Mouse (Mus musculus): ENCODE measurements around the gene Nup205. TPM values are rescaled to one million over a fixed set of nuclear protein-coding genes. Genes with fewer than 3 reads are reported as not detected.

The Nup205 gene
- polyA plus RNA-seq, 1 experiment from 2014 or later = 23.0 TPM

DNA sequence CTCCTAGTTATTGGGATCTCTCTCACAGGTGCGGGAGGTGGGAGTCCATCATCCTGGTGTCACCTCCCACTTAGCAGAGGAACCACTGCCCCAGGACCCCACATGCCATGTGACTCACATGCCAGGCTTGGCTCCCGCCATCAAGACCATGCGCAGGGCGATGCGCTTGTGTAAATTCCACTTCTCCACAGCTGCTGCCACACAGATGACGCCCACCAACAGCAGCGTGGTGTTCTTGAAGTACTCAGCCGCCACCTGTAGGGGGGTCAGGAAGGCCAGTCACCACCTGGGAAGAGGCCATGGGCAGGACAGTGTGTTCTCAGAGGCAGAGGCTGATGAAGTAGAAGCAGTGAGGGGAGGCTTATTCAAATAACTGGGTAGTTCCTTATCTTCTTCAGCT is 112.5 kb downstream of the Nup205 start:
- Histone ChIP-seq H3K4me3 (ENCODE audit: low read length) (no peak overlapping the region), H3K36me3 (ENCODE audit: control insufficient read depth, insufficient read depth) (no peaks in the 10 kb centered on the region), H3K9ac (ENCODE audit: low read length) (no peak overlapping the region), H3K4me1 (ENCODE audit: control insufficient read depth, insufficient read depth, low read length) (peaks cover 17% of the 10 kb centered on the region), H3K27me3 (ENCODE audit: control insufficient read depth, insufficient read depth, low read length) (no peaks in the 10 kb centered on the region), H3K9me3 (replicated peaks; ENCODE audit: control insufficient read depth, low read length) (no peaks in the 10 kb centered on the region), H3K27ac (ENCODE audit: low read length) (no peak overlapping the region), H3K4me2 (ENCODE audit: low read depth, low read length) (no peak overlapping the region)
- ATAC-seq (replicated peaks; ENCODE audit: extremely low read depth, insufficient read depth, low FRiP score) = no peak
- WGBS = 88% methylated on average over 8 of the region's 8 CpGs

DNA sequence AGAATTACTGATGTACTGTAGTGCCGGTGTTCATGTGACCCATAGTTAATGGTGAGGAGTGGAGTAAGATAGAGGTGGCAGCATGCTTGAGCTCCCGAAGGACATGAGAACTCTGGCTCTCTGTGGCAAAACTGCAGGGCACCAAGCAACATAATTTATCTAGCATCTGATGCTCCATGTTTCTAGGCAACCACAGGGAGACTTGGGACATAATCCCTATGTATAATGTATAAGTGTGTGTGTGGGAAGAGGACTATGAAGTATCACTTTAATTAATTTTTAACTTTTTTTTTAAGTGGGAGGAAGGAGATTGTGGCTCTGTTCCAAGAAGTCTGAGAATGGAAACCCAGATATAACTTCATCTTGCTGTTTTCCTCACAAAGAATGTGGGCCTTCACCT is 117.7 kb downstream of the Nup205 start:
- H3K27ac ChIP-seq (ENCODE audit: low read length) = no peak overlapping the region
- no peak for ATAC-seq (replicated peaks; ENCODE audit: extremely low read depth, insufficient read depth, low FRiP score)
- no peak overlapping the region for H3K4me2 ChIP-seq (ENCODE audit: low read depth, low read length)
- H3K27me3 ChIP-seq (ENCODE audit: control insufficient read depth, insufficient read depth, low read length) = no peaks in the 10 kb centered on the region
- H3K4me1 ChIP-seq (ENCODE audit: control insufficient read depth, insufficient read depth, low read length) = peaks cover 20% of the 10 kb centered on the region
- WGBS = 68% methylated on average over 2 of the region's 2 CpGs
- no peak overlapping the region for H3K9ac ChIP-seq (ENCODE audit: low read length)
- H3K4me3 ChIP-seq (ENCODE audit: low read length) = no peak overlapping the region
- H3K36me3 ChIP-seq (ENCODE audit: control insufficient read depth, insufficient read depth) = no peaks in the 10 kb centered on the region
- no peaks in the 10 kb centered on the region for H3K9me3 ChIP-seq (replicated peaks; ENCODE audit: control insufficient read depth, low read length)

- 0 out of 2 replicates have a peak, but pooled peaks have one; percentile 30 for ATAC-seq (replicated peaks; ENCODE audit: extremely low read depth, insufficient read depth, low FRiP score)
- Histone ChIP-seq H3K4me2 (ENCODE audit: low read depth, low read length) (no peak overlapping the region), H3K36me3 (ENCODE audit: control insufficient read depth, insufficient read depth) (no peaks in the 10 kb centered on the region), H3K27ac (ENCODE audit: low read length) (peak overlapping the region; percentile 20; the same call in 1 of the 2 replicates), H3K9me3 (replicated peaks; ENCODE audit: control insufficient read depth, low read length) (no peaks in the 10 kb centered on the region), H3K27me3 (ENCODE audit: control insufficient read depth, insufficient read depth, low read length) (no peaks in the 10 kb centered on the region), H3K4me3 (ENCODE audit: low read length) (no peak overlapping the region), H3K4me1 (ENCODE audit: control insufficient read depth, insufficient read depth, low read length) (peaks cover 20% of the 10 kb centered on the region), H3K9ac (ENCODE audit: low read length) (no peak overlapping the region)
- WGBS = 52% methylated on average over 2 of the region's 2 CpGs
These were observed 119.8 kb downstream of the Nup205 start for GRCm38 (mm10) chr6:35297001-35297400.

Other genes with a start within 250 kb of the Nup205 start
- gene Slc23a4, start 189.0 kb upstream of the Nup205 start, polyA plus RNA-seq (2015; fragmentation: Nextera tagmentation; extraction: Ambion mirVana) = 0.79 and 1.7 TPM in 2 replicates
- 18.1 and 19.2 TPM in 2 replicates for gene Cnot4, start 43.7 kb upstream of the Nup205 start, polyA plus RNA-seq (2015; fragmentation: Nextera tagmentation; extraction: Ambion mirVana)
- gene Slc13a4, start 130.7 kb downstream of the Nup205 start, polyA plus RNA-seq (2015; fragmentation: Nextera tagmentation; extraction: Ambion mirVana) = 0.50 and 0.54 TPM in 2 replicates
- 1.2 and 1.3 TPM in 2 replicates for gene Fam180a, start 148.7 kb downstream of the Nup205 start, polyA plus RNA-seq (2015; fragmentation: Nextera tagmentation; extraction: Ambion mirVana)